Mouse (Mus musculus) myocyte (in vitro differentiated cells): Measurements from ENCODE around the gene Catsper2.

Experiments
- CEBPB ChIP-seq: IDR thresholded peaks from 2 replicates; pipeline ENCODE4 v1.6.1; 2011; ENCODE audit warnings: mild to moderate bottlenecking, moderate library complexity; ENCODE audit not compliant: poor library complexity, insufficient read depth, severe bottlenecking
- MAX ChIP-seq: IDR thresholded peaks from one replicate; pipeline ENCODE4 v1.6.1; 2011; ENCODE audit warnings: low read depth, mild to moderate bottlenecking, control low read depth
- MYOD1 ChIP-seq, 3 experiments: IDR thresholded peaks; one replicate each; pipeline ENCODE4 v1.6.1; 2011; ENCODE audit warnings: control low read depth in 2 of 3, low read depth in 2 of 3, mild to moderate bottlenecking in 2 of 3, moderate library complexity in 1 of 3; ENCODE audit not compliant: insufficient read length in 2 of 3, control insufficient read depth in 1 of 3
- POLR2A ChIP-seq: IDR thresholded peaks from one replicate; pipeline ENCODE4 v1.6.1; 2011; ENCODE audit warnings: low read depth, mild to moderate bottlenecking, control low read depth, moderate library complexity; ENCODE audit not compliant: insufficient read length
- POLR2AphosphoS2 ChIP-seq: IDR thresholded peaks from one replicate; pipeline ENCODE4 v1.6.1; 2011; ENCODE audit warnings: low read depth, control low read depth; ENCODE audit not compliant: insufficient read length
- REST ChIP-seq: IDR thresholded peaks from one replicate; pipeline ENCODE4 v1.6.1; 2011; ENCODE audit warnings: mild to moderate bottlenecking, control low read depth, moderate library complexity; ENCODE audit not compliant: insufficient read depth, insufficient read length
- SRF ChIP-seq: IDR thresholded peaks from one replicate; pipeline ENCODE4 v1.6.1; 2011; ENCODE audit warnings: low read depth; ENCODE audit not compliant: control insufficient read depth, insufficient read length
- TCF12 ChIP-seq: IDR thresholded peaks from one replicate; pipeline ENCODE4 v1.6.1; 2011; ENCODE audit warnings: mild to moderate bottlenecking, control low read depth; ENCODE audit not compliant: poor library complexity, insufficient read depth, severe bottlenecking

DNA sequence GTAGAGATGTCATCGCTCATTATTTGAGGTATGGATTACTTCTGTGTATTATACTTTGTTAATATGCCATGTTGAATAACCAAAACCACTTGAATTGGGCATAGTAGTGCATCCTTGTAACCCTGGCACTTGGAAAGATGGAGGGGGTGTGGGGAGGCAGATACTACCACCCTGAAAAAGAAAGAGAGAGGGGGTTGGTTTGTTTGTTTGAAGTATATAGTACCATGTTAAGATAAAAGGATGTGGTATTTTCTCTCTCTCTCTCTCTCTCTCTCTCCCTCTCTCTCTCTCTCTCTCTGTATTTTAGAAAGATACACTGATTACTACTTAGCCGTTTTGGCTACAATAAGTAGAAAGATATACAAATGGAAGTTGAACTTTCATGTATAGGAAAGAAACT lies 12.3 kb upstream of the Catsper2 start:
- no peak for TF ChIP-seq MAX
- TF ChIP-seq REST, result no peak
- TF ChIP-seq CEBPB, result no peak
- no peak for TF ChIP-seq SRF
- no peak for TF ChIP-seq TCF12
- TF ChIP-seq POLR2A, result no peak
- TF ChIP-seq MYOD1 (IDR thresholded peaks at IDR 0.05; ENCODE audit: control insufficient read depth in 1 of 3, insufficient read length in 2 of 3, low read depth in 2 of 3), result no peak
- TF ChIP-seq POLR2AphosphoS2, result no peak
